Mouse (Mus musculus): ENCODE data around the gene Thbs2.
"Not testable (repeated sequence)": the region's sequence is repeated elsewhere in the genome, so short reads cannot be mapped to it uniquely, and the experiment has no call there.

Gene Thbs2

GRCm38 (mm10) chr17:14635546-14636323 is 58.3 kb downstream of the Thbs2 start:
- DNase-seq (ENCODE audit: low spot score in 2 of 2): no peak

- no peak for DNase-seq (ENCODE audit: low spot score in 2 of 2)
Observed at GRCm38 (mm10) chr17:14628901-14629300, 65.1 kb downstream of the Thbs2 start.

DNA sequence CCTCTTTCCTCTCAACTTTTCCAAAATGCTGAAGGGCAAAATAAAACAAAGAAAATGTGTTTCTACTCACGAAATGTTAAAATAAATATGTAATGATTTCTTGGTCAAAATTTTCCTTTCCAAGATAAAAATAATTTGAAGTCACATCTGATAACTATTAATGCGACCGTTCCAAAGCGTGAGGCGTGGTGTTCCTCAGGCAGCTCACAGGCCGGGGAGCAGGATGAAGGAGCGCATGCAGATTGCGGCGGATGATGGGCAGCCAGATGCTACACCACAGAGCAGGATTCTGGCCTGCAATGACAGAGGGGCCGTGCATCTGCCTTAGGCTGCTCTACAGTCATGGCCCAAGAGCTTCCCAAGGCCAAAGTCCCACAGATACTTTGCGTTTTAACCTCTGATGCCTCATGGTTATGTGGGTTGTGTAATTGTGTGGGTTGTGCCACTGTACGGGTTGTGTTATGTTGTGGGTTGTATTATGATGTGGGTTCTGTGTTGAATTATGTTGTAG is 66.2 kb downstream of the Thbs2 start:
- DNase-seq (ENCODE audit: low spot score in 2 of 2): no peak

DNA sequence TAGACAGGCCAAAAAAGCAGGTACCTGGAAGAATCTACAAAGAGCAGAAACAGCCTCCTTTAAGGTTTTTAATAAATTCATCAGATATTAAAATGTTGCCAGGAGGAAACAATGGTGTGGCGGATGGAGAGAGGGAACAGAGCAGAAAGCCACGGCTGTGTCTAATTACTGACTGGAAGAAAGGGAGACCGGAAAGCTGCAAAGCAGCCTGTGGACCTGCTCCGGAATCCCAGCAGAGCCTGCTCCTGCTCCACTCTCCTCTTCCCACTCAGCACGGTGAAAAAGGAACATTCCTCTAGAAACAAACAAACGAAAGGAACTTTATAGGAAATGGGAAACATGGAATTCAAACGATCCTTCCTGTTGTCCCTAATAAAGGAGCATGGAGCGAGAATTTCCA is 69.6 kb downstream of the Thbs2 start:
- DNase-seq (ENCODE audit: low spot score in 2 of 2): no peak

- DNase-seq (ENCODE audit: low spot score in 2 of 2): not testable (repeated sequence)
Observed at GRCm38 (mm10) chr17:14621006-14621405, 73.0 kb downstream of the Thbs2 start.

DNA sequence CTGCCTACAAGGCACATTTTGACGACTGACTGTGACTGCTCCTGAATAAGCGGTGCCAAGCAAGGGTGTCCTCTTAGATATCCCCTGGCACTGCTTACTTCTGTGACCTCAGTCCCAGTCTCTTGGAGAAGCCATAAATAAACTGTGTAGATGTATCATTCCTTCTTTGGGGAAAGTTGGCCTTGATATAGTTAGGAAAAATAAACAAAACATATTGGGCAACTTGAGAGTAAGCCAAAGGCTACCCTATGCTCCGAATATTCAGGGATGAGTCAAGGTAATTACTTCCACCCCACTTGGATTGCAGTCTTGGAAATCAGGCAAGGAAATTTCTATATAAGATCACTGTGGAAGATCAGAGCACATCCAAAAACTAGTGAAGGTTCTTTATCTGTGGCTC is 74.0 kb downstream of the Thbs2 start:
- DNase-seq (ENCODE audit: low spot score in 2 of 2): no peak

GRCm38 (mm10) chr17:14619038-14619437 is 75.0 kb downstream of the Thbs2 start:
- no peak for DNase-seq (ENCODE audit: low spot score in 2 of 2)
